Mouse (Mus musculus): ENCODE data around the gene Slc37a3. TPM values are rescaled to one million over a fixed set of nuclear protein-coding genes. Genes with fewer than 3 reads are reported as not detected.

Slc37a3 gene
- polyA plus RNA-seq (2012; rRNA removed), result 20.3 and 23.8 TPM in 2 replicates

GRCm38 (mm10) chr6:39377311-39377827 lies at the start of gene Slc37a3:
TSS of gene Slc37a3 (minus strand) at chr6:39377675.

GRCm38 (mm10) chr6:39419851-39420721 lies 42.6 kb upstream of the Slc37a3 start, which contains the start of gene Mkrn1:
TSS of gene Mkrn1 (minus strand) at chr6:39420462.

GRCm38 (mm10) chr6:39381125-39381880 lies 3.8 kb upstream of the Slc37a3 start, which contains the start of gene Rab19:
TSS of gene Rab19 (plus strand) at chr6:39381175.

Other genes with a start within 250 kb of the Slc37a3 start
- gene Kdm7a, start 170.9 kb downstream of the Slc37a3 start, polyA plus RNA-seq (2012; rRNA removed), result 2.6 and 3.2 TPM in 2 replicates
- 4.3 and 4.6 TPM in 2 replicates for gene Rab19, start 3.5 kb upstream of the Slc37a3 start, polyA plus RNA-seq (2012; rRNA removed)
- 117 and 142 TPM in 2 replicates for gene Mkrn1, start 42.8 kb upstream of the Slc37a3 start, polyA plus RNA-seq (2012; rRNA removed)
- gene Dennd2a, start 180.2 kb upstream of the Slc37a3 start, polyA plus RNA-seq (2012; rRNA removed), result 8.2 and 8.5 TPM in 2 replicates
- gene Adck2, start 196.2 kb upstream of the Slc37a3 start, polyA plus RNA-seq (2012; rRNA removed), result 14.7 and 16.3 TPM in 2 replicates
- gene Gm42420, start 208.1 kb upstream of the Slc37a3 start, polyA plus RNA-seq (2012; rRNA removed), result 0.38 and 0.76 TPM in 2 replicates
- 313 and 572 TPM in 2 replicates for gene Ndufb2, start 214.9 kb upstream of the Slc37a3 start, polyA plus RNA-seq (2012; rRNA removed)

Measured in colon, adult 2 months (tissue).